Mouse (Mus musculus): Measurements from ENCODE around the gene Nlgn1. TPM values are rescaled to one million over a fixed set of nuclear protein-coding genes. Genes with fewer than 3 reads are reported as not detected.

Gene Nlgn1
- polyA plus RNA-seq, 1 experiment = not detected

GRCm38 (mm10) chr3:26331177-26332061, 841 bp downstream of the Nlgn1 start:
- no peak for DNase-seq (ENCODE audit: low read depth in 1 of 2, low spot score in 2 of 2)
- Histone ChIP-seq H3K4me3 (ENCODE audit: extremely low read depth, insufficient read depth, insufficient read length) (no peak overlapping the region), H3K27ac (ENCODE audit: insufficient read depth, low read length) (no peak overlapping the region), H3K27me3 (ENCODE audit: control insufficient read depth, insufficient read depth, low read length) (peaks cover 6% of the 10 kb centered on the region; the same call in 1 of the 2 replicates), H3K36me3 (ENCODE audit: control insufficient read depth, insufficient read depth, low read length) (no peaks in the 10 kb centered on the region), H3K4me1 (ENCODE audit: control insufficient read depth, insufficient read depth, insufficient read length) (no peaks in the 10 kb centered on the region)
- 5% methylated on average over 60 of the region's 60 CpGs for WGBS
- TF ChIP-seq CTCF (IDR thresholded peaks at IDR 0.05; ENCODE audit: extremely low read depth, insufficient read depth, insufficient read length, insufficient replicate concordance) (no peak), POLR2A (IDR thresholded peaks at IDR 0.05; ENCODE audit: low read depth, low read length) (no peak)

- Histone ChIP-seq H3K27me3 (ENCODE audit: control insufficient read depth, insufficient read depth, low read length) (peaks cover 6% of the 10 kb centered on the region; the same call in 1 of the 2 replicates), H3K36me3 (ENCODE audit: control insufficient read depth, insufficient read depth, low read length) (no peaks in the 10 kb centered on the region), H3K4me1 (ENCODE audit: control insufficient read depth, insufficient read depth, insufficient read length) (no peaks in the 10 kb centered on the region), H3K4me3 (ENCODE audit: extremely low read depth, insufficient read depth, insufficient read length) (no peak overlapping the region), H3K27ac (ENCODE audit: insufficient read depth, low read length) (no peak overlapping the region)
- no peak for DNase-seq (ENCODE audit: low read depth in 1 of 2, low spot score in 2 of 2)
- TF ChIP-seq CTCF (IDR thresholded peaks at IDR 0.05; ENCODE audit: extremely low read depth, insufficient read depth, insufficient read length, insufficient replicate concordance) (no peak), POLR2A (IDR thresholded peaks at IDR 0.05; ENCODE audit: low read depth, low read length) (no peak)
- 17% methylated on average over 9 of the region's 9 CpGs for WGBS
These were observed 1.4 kb downstream of the Nlgn1 start for GRCm38 (mm10) chr3:26330863-26331176.

DNA sequence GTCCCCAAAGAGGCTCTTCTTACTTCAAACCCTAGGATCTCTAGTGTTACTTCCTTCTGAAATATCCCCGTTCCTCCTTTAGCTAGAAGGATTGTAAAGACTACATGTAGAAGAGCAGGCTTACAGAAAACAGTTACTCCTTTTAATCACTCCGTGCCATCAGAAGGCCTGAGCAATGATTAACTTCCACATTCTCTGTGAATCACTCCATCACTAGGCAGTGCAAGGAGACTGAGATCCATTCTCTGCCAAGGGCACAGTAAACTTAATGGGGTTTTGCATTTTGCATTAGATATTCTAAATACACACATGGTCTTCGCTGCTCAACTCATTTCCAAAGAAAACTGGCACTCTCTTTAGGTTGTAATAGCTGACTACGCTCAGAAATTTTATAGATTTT, 2.2 kb downstream of the Nlgn1 start:
- no peak for DNase-seq (ENCODE audit: low read depth in 1 of 2, low spot score in 2 of 2)
- H3K4me1 ChIP-seq (ENCODE audit: control insufficient read depth, insufficient read depth, insufficient read length) = no peaks in the 10 kb centered on the region
- H3K36me3 ChIP-seq (ENCODE audit: control insufficient read depth, insufficient read depth, low read length) = no peaks in the 10 kb centered on the region
- peaks cover 6% of the 10 kb centered on the region; the same call in 1 of the 2 replicates for H3K27me3 ChIP-seq (ENCODE audit: control insufficient read depth, insufficient read depth, low read length)
- no peak overlapping the region for H3K27ac ChIP-seq (ENCODE audit: insufficient read depth, low read length)
- TF ChIP-seq POLR2A (IDR thresholded peaks at IDR 0.05; ENCODE audit: low read depth, low read length) (no peak), CTCF (IDR thresholded peaks at IDR 0.05; ENCODE audit: extremely low read depth, insufficient read depth, insufficient read length, insufficient replicate concordance) (no peak)
- no peak overlapping the region for H3K4me3 ChIP-seq (ENCODE audit: extremely low read depth, insufficient read depth, insufficient read length)
- 60% methylated on average over 4 of the region's 4 CpGs for WGBS

DNA sequence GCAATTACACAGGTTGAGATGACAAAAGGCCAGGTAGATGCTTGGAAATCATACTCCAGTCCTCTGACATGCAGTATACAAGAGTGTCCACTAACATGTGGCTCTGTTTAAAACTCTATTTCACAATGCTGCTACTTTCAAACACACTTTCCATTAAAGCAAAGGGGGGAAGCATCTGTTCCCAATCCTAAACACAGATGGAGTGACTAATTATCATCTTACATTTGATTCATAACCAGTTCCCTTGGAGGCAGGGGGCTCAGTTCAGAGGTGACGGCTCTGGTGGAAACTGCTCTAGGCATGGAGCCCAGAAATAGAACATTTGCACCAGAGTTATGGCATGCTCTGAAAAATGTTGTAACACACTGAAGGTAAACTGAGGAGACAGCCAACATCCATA, 7.8 kb downstream of the Nlgn1 start:
- 93% methylated on average over 1 of the region's 1 CpGs for WGBS

GRCm38 (mm10) chr3:26317397-26317796, 14.9 kb downstream of the Nlgn1 start:
- DNase-seq (ENCODE audit: low read depth in 1 of 2, low spot score in 2 of 2) = no peak
- TF ChIP-seq POLR2A (IDR thresholded peaks at IDR 0.05; ENCODE audit: low read depth, low read length) (no peak), CTCF (IDR thresholded peaks at IDR 0.05; ENCODE audit: extremely low read depth, insufficient read depth, insufficient read length, insufficient replicate concordance) (no peak)
- Histone ChIP-seq H3K27ac (ENCODE audit: insufficient read depth, low read length) (no peak overlapping the region), H3K36me3 (ENCODE audit: control insufficient read depth, insufficient read depth, low read length) (no peaks in the 10 kb centered on the region), H3K4me1 (ENCODE audit: control insufficient read depth, insufficient read depth, insufficient read length) (no peaks in the 10 kb centered on the region), H3K27me3 (ENCODE audit: control insufficient read depth, insufficient read depth, low read length) (no peaks in the 10 kb centered on the region), H3K4me3 (ENCODE audit: extremely low read depth, insufficient read depth, insufficient read length) (no peak overlapping the region)
- WGBS = 79% methylated on average over 2 of the region's 2 CpGs

More for the DNA sequence above, 7.8 kb downstream of the Nlgn1 start:
- Histone ChIP-seq H3K36me3 (ENCODE audit: control insufficient read depth, insufficient read depth, low read length) (no peaks in the 10 kb centered on the region), H3K4me1 (ENCODE audit: control insufficient read depth, insufficient read depth, insufficient read length) (no peaks in the 10 kb centered on the region), H3K27me3 (ENCODE audit: control insufficient read depth, insufficient read depth, low read length) (no peaks in the 10 kb centered on the region), H3K27ac (ENCODE audit: insufficient read depth, low read length) (no peak overlapping the region), H3K4me3 (ENCODE audit: extremely low read depth, insufficient read depth, insufficient read length) (no peak overlapping the region)
- TF ChIP-seq POLR2A (IDR thresholded peaks at IDR 0.05; ENCODE audit: low read depth, low read length) (no peak), CTCF (IDR thresholded peaks at IDR 0.05; ENCODE audit: extremely low read depth, insufficient read depth, insufficient read length, insufficient replicate concordance) (no peak)
- DNase-seq (ENCODE audit: low read depth in 1 of 2, low spot score in 2 of 2) = no peak

- Histone ChIP-seq H3K4me3 (ENCODE audit: extremely low read depth, insufficient read depth, insufficient read length) (no peak overlapping the region), H3K27ac (ENCODE audit: insufficient read depth, low read length) (no peak overlapping the region), H3K27me3 (ENCODE audit: control insufficient read depth, insufficient read depth, low read length) (no peaks in the 10 kb centered on the region), H3K36me3 (ENCODE audit: control insufficient read depth, insufficient read depth, low read length) (no peaks in the 10 kb centered on the region), H3K4me1 (ENCODE audit: control insufficient read depth, insufficient read depth, insufficient read length) (no peaks in the 10 kb centered on the region)
- no peak for TF ChIP-seq CTCF (IDR thresholded peaks at IDR 0.05; ENCODE audit: extremely low read depth, insufficient read depth, insufficient read length, insufficient replicate concordance)
- TF ChIP-seq POLR2A (IDR thresholded peaks at IDR 0.05; ENCODE audit: low read depth, low read length) = no peak
- WGBS = 63% methylated on average over 5 of the region's 5 CpGs
- no peak for DNase-seq (ENCODE audit: low read depth in 1 of 2, low spot score in 2 of 2)
These were observed 34.4 kb downstream of the Nlgn1 start for GRCm38 (mm10) chr3:26297869-26298268.
